Mouse (Mus musculus) lung, embryonic 15.5 days (tissue): Measurements from ENCODE around the gene Anxa11. TPM values are rescaled to one million over a fixed set of nuclear protein-coding genes. Genes with fewer than 3 reads are reported as not detected.
A peak's percentile ranks its signal among the peaks of the same experiment; 100 is the strongest.

Experiments
- ATAC-seq: fragments of 200-750 bp; cut with Nextera tagmentation; 2 replicates; pipeline ENCODE4 v1.8.0; 2017; ENCODE audit warnings: moderate number of reproducible peaks, borderline replicate concordance; ENCODE audit not compliant: low FRiP score, low TSS enrichment; ENCODE audit errors: extremely low read depth
- H3K27ac ChIP-seq: fragments of 300-500 bp; sonication (generic); 2 replicates; pipeline ENCODE4 v1.5.1; 2015; ENCODE audit warnings: moderate library complexity, mild to moderate bottlenecking, inconsistent platforms
- H3K27me3 ChIP-seq: fragments of 300-500 bp; sonication (generic); 2 replicates; pipeline ENCODE4 v1.6.1; 2015; ENCODE audit warnings: inconsistent platforms
- H3K36me3 ChIP-seq: fragments of 300-500 bp; sonication (generic); 2 replicates; pipeline ENCODE4 v1.6.1; 2015; ENCODE audit warnings: inconsistent platforms
- H3K4me1 ChIP-seq: fragments of 300-500 bp; sonication (generic); 2 replicates; pipeline ENCODE4 v1.6.1; 2015; ENCODE audit warnings: inconsistent platforms
- H3K4me2 ChIP-seq: fragments of 300-500 bp; sonication (generic); 2 replicates; pipeline ENCODE4 v1.6.1; 2015; ENCODE audit warnings: inconsistent platforms, mild to moderate bottlenecking, moderate library complexity
- H3K4me3 ChIP-seq: fragments of 300-500 bp; sonication (generic); 2 replicates; pipeline ENCODE4 v1.5.1; 2015; ENCODE audit warnings: mild to moderate bottlenecking, inconsistent platforms
- H3K9ac ChIP-seq: fragments of 300-500 bp; sonication (generic); 2 replicates; pipeline ENCODE4 v1.6.1; 2015; ENCODE audit warnings: inconsistent platforms
- H3K9me3 ChIP-seq: fragments of 300-500 bp; sonication (generic); 2 replicates; pipeline ENCODE4 v1.6.1; 2016; ENCODE audit warnings: inconsistent platforms
- WGBS: fragments of 180-500 bp; shearing (Covaris S2); methylation state at CpG from one replicate; pipeline ENCODE4 v1.1.7; 2015; 5-methylcytosine and 5-hydroxymethylcytosine counted together
- polyA plus RNA-seq: library from polyadenylated mRNA; unstranded; fragments of >200 nt; fragmentation: Nextera tagmentation; extraction: Ambion mirVana; gene quantifications from 2 replicates; pipeline ENCODE4 v1.2.1, GENCODE M21; 2015

Anxa11 gene
- polyA plus RNA-seq, 1 experiment from 2014 or later = 26.1 TPM

- Histone ChIP-seq H3K4me2 (no peak overlapping the region), H3K9ac (no peak overlapping the region), H3K4me1 (peaks cover 8% of the 10 kb centered on the region; the same call in 1 of the 2 replicates), H3K9me3 (no peaks in the 10 kb centered on the region), H3K36me3 (no peaks in the 10 kb centered on the region), H3K4me3 (no peak overlapping the region), H3K27me3 (no peaks in the 10 kb centered on the region), H3K27ac (no peak overlapping the region)
- WGBS = 54% methylated on average over 8 of the region's 8 CpGs
- 0 out of 2 replicates have a peak, but pooled peaks have one; percentile 34 for ATAC-seq
Observed at GRCm38 (mm10) chr14:25855241-25855885, 13.4 kb downstream of the Anxa11 start.

DNA sequence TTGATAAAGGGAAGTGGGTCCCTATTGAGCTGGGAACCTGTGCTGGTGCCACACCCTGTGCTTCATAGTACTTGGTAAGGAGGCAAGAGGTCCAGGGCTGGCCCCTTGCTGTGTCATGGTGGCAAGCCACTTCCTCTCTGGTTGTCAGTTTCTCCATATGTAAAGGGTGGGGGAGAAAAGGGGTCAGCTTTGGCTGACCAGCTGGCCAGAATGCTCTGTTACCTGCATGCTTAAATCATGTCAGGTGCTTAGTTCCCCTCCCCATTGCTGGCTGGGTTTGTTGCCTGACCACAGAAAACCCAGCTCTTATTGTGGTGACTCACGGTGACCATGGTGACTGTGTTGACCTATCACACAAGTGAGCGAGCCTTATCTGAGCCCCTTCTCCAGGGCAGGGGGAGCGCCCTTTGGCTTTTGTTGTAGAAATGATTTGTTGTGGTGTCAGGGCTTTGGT lies 15.2 kb downstream of the Anxa11 start:
- WGBS = 43% methylated on average over 3 of the region's 3 CpGs
- no peak overlapping the region for H3K9ac ChIP-seq
- no peaks in the 10 kb centered on the region for H3K36me3 ChIP-seq
- H3K4me2 ChIP-seq = no peak overlapping the region
- H3K27ac ChIP-seq = no peak overlapping the region
- H3K27me3 ChIP-seq = no peaks in the 10 kb centered on the region
- H3K9me3 ChIP-seq = no peaks in the 10 kb centered on the region
- H3K4me1 ChIP-seq = peaks cover 8% of the 10 kb centered on the region; the same call in 1 of the 2 replicates
- ATAC-seq = no peak
- H3K4me3 ChIP-seq = no peak overlapping the region

GRCm38 (mm10) chr14:25857940-25858339 lies 16.0 kb downstream of the Anxa11 start:
- no peaks in the 10 kb centered on the region for H3K27me3 ChIP-seq

DNA sequence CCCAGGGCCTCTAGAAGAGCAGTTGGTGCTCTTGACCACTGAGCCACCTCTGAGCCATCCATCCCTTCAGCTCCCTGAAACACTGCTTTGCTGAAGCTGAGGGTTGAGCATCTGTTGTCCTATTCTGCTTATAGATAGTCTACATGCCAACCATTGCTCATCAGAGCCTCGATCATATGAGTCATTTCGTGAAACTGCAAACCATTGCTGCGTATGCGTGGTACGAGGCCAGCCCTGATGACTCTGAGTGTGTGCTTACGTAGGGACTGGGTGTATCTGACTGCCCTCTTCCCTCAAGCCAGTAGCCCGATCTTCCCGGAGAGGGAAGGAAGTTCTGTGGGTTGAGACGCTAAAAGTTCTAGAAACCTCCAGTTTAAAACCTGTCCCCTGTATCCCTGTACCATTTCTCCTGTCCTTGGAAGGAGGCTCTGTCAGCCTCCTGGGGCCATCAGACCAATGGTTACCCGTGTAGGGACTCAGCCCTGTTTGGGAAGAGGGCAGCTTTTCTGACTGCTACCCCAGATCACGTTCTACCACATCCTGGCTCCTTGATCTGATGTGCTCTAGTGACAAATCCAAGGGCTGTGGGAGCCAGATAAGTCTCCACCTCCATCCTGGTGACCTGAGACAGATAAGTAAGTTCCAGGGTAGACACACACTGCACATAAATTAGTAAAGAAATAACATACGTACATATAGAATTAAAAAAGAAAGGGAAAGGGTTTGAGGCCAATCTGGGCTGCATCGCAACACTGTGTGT lies 20.0 kb downstream of the Anxa11 start:
- Histone ChIP-seq H3K36me3 (no peaks in the 10 kb centered on the region), H3K27me3 (no peaks in the 10 kb centered on the region), H3K4me2 (no peak overlapping the region), H3K27ac (no peak overlapping the region), H3K9me3 (no peaks in the 10 kb centered on the region), H3K4me3 (no peak overlapping the region), H3K4me1 (peaks cover 11% of the 10 kb centered on the region), H3K9ac (no peak overlapping the region)
- ATAC-seq = no peak
- WGBS = 87% methylated on average over 13 of the region's 13 CpGs

More at GRCm38 (mm10) chr14:25857940-25858339, 16.0 kb downstream of the Anxa11 start:
- Histone ChIP-seq H3K9ac (no peak overlapping the region), H3K9me3 (no peaks in the 10 kb centered on the region), H3K4me2 (no peak overlapping the region), H3K36me3 (no peaks in the 10 kb centered on the region), H3K27ac (no peak overlapping the region), H3K4me3 (no peak overlapping the region), H3K4me1 (peaks cover 8% of the 10 kb centered on the region; the same call in 1 of the 2 replicates)
- ATAC-seq = no peak
- WGBS = 71% methylated on average over 8 of the region's 8 CpGs

DNA sequence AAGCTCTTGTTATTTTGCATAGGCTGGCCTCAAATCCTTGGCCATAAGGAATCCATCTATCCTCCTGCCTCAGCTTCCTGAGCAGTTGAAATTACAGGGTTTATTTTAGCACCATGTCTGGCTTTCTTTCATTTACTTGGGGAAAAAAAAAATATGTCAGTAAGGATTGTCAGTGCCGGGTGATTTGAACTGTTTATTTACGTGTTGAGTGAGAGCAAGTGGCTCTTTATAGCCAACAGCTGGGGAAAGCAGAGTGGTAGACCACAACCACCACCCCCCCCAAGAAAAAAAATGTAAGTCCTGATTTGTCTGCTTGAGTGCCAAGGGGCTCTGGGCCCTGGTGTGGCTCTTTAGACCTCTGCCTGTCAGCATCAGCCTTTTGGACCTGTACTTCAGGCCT lies 21.8 kb downstream of the Anxa11 start:
- Histone ChIP-seq H3K4me3 (no peak overlapping the region), H3K27ac (no peak overlapping the region), H3K4me2 (no peak overlapping the region), H3K4me1 (peaks cover 8% of the 10 kb centered on the region), H3K9ac (no peak overlapping the region), H3K27me3 (no peaks in the 10 kb centered on the region), H3K36me3 (no peaks in the 10 kb centered on the region), H3K9me3 (no peaks in the 10 kb centered on the region)
- WGBS = 37% methylated on average over 2 of the region's 2 CpGs
- no peak for ATAC-seq

DNA sequence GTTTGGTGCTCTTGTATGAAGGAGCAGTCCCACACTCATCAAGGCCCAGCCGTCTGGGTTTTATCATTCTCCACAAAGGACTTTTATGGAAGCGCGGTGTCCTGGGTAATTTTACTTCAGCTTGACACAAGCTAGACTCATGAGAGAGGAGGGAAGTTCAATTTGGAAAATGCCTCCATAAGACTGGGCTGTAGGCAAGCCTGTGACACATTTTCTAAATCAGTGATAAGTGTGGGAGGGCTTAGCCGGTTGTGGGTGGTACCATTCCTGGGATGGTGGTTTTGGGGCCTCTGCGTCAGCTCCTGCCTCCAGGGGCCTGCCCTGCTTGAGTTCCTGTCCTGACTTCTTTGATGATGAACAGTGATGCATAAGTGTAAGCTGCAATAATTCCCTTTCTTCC lies 23.3 kb downstream of the Anxa11 start:
- H3K36me3 ChIP-seq = no peaks in the 10 kb centered on the region
- WGBS = 80% methylated on average over 5 of the region's 5 CpGs
- H3K27ac ChIP-seq = no peak overlapping the region
- H3K9ac ChIP-seq = no peak overlapping the region
- H3K4me2 ChIP-seq = no peak overlapping the region
- H3K4me1 ChIP-seq = peaks cover 16% of the 10 kb centered on the region
- H3K4me3 ChIP-seq = no peak overlapping the region
- no peak for ATAC-seq
- no peaks in the 10 kb centered on the region for H3K9me3 ChIP-seq
- H3K27me3 ChIP-seq = no peaks in the 10 kb centered on the region

DNA sequence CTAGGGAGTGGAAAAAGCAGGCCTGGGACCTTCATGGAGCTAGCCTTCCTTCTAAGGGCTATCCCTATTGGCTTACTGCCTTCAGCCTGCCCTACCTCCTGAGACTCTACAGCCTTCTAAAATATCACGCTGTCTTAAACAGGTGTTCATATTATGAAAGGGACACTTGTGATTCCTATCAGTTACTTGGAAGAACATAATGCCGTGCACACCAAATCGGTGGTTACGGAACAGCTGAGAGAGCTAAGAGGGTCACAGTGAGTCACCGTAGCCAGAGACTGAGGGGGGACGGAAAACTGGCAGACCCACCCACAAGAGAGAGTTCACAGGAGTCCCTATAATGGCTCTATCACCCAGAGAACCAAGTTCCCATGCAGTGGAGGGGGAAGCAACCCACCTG lies 24.4 kb downstream of the Anxa11 start:
- WGBS = 79% methylated on average over 6 of the region's 6 CpGs
- peaks cover 16% of the 10 kb centered on the region for H3K4me1 ChIP-seq
- no peak overlapping the region for H3K27ac ChIP-seq
- no peaks in the 10 kb centered on the region for H3K27me3 ChIP-seq
- no peak overlapping the region for H3K4me3 ChIP-seq
- ATAC-seq = no peak
- H3K9ac ChIP-seq = no peak overlapping the region
- no peaks in the 10 kb centered on the region for H3K36me3 ChIP-seq
- H3K4me2 ChIP-seq = no peak overlapping the region
- H3K9me3 ChIP-seq = no peaks in the 10 kb centered on the region

DNA sequence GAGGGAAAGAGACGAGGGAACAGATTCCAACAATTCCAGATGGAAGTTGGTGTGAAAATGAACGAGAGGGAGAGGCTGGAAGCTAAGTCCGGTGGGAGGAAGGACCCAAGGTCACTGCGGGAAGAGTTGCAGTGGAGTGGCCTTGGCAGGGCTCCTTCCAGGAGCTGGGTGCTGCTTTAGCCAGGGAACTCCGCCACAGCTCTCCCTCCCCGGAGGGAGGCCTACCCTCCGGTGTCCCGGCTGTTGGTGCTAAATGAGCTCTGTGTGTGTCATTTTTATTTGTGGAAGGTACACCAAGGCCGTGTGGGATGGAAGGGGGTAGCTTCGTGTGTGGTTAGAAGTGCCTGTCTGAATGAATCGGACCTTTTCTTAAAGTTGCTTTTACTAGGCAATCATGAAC lies 24.9 kb downstream of the Anxa11 start:
- 47% methylated on average over 11 of the region's 11 CpGs for WGBS

GRCm38 (mm10) chr14:25867834-25868233 lies 25.9 kb downstream of the Anxa11 start:
- Histone ChIP-seq H3K27ac (no peak overlapping the region), H3K36me3 (no peaks in the 10 kb centered on the region), H3K27me3 (no peaks in the 10 kb centered on the region), H3K4me1 (peaks cover 25% of the 10 kb centered on the region), H3K4me3 (no peak overlapping the region), H3K9ac (no peak overlapping the region), H3K4me2 (no peak overlapping the region), H3K9me3 (no peaks in the 10 kb centered on the region)
- no peak for ATAC-seq
- WGBS = 68% methylated on average over 6 of the region's 6 CpGs

More for the DNA sequence above, 24.9 kb downstream of the Anxa11 start:
- Histone ChIP-seq H3K27me3 (no peaks in the 10 kb centered on the region), H3K4me2 (no peak overlapping the region), H3K9ac (no peak overlapping the region), H3K27ac (no peak overlapping the region), H3K9me3 (no peaks in the 10 kb centered on the region), H3K36me3 (no peaks in the 10 kb centered on the region), H3K4me1 (peaks cover 16% of the 10 kb centered on the region), H3K4me3 (no peak overlapping the region)
- ATAC-seq = no peak

DNA sequence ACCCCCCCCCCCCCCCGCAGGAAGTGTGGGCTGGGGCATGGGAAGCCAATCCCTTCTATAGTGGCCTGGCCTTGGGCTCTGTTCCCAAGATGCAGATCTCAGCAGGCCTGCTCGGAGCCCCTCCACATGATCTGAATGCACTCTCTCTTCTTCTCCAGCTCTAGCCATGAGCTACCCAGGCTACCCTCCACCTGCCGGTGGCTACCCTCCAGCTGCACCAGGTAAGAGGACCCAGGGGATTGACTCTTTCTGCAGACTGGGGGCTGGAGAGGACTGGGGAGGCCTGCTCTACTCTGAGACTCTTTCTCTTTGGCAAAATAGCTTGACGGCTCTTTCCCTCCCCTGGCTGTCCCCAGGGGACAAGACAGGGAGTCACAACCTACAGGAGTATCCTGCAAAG lies 26.8 kb downstream of the Anxa11 start:
- Histone ChIP-seq H3K4me2 (no peak overlapping the region), H3K4me1 (peaks cover 32% of the 10 kb centered on the region), H3K36me3 (no peaks in the 10 kb centered on the region), H3K27me3 (no peaks in the 10 kb centered on the region), H3K4me3 (no peak overlapping the region), H3K9ac (no peak overlapping the region), H3K27ac (no peak overlapping the region), H3K9me3 (no peaks in the 10 kb centered on the region)
- WGBS = 74% methylated on average over 4 of the region's 4 CpGs
- ATAC-seq = no peak

DNA sequence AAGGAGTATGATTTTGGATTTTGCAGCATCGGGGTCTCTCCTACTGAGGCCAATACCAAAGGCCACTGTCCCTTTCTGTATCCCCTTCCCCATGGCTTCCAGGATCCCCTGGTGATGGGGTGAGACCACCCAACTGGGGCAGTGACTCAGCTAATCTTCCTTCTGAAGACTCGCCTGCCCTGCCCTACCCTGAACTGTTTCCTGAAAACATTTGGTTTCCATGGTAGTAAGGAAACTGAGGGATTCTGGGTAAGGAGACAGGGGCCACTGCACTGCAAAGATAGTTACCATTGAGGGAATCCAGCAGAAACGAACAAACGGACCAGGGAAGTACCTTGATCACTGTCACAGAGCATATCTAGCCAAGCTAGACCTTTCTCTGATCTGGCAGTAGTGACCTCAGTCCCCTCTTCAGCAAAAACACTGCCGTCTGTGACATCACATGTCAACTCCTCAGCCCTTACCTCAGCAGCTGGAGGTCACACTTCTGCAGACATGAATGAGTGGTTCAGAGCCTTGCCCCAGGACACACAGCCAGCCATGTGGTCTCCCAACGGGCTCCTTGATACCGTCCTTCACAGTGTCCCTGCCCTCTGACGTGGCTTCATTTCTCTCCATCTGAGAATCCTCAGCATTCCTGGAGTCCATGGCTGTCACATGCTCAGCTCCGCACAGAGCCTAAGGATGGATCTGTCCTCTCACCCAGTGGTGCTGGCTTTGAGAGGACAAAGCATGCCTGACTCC lies 27.4 kb downstream of the Anxa11 start:
- H3K27me3 ChIP-seq = no peaks in the 10 kb centered on the region
- H3K4me2 ChIP-seq = no peak overlapping the region
- 49% methylated on average over 9 of the region's 9 CpGs for WGBS
- no peaks in the 10 kb centered on the region for H3K36me3 ChIP-seq
- peaks cover 32% of the 10 kb centered on the region for H3K4me1 ChIP-seq
- no peaks in the 10 kb centered on the region for H3K9me3 ChIP-seq
- no peak for ATAC-seq
- no peak overlapping the region for H3K27ac ChIP-seq
- H3K4me3 ChIP-seq = no peak overlapping the region
- no peak overlapping the region for H3K9ac ChIP-seq
